Mouse (Mus musculus) heart, postnatal 0 days (tissue): ENCODE results near the gene Ms4a4d. TPM values are rescaled to one million over a fixed set of nuclear protein-coding genes. Genes with fewer than 3 reads are reported as not detected.
"Not testable (repeated sequence)": the region's sequence is repeated elsewhere in the genome, so short reads cannot be mapped to it uniquely, and the experiment has no call there.

Source experiments
- ATAC-seq: fragments of 200-750 bp; cut with Nextera tagmentation; 2 replicates; pipeline ENCODE4 v1.8.0; 2017; ENCODE audit warnings: low read depth, moderate number of reproducible peaks, moderate library complexity; ENCODE audit not compliant: insufficient read depth
- DNase-seq: peaks from one replicate; pipeline ENCODE4 v3.0.0-alpha.2; 2016; ENCODE audit warnings: low spot score
- H3K27ac ChIP-seq: fragments of 300-500 bp; sonication (generic); 2 replicates; pipeline ENCODE4 v1.5.1; 2014; ENCODE audit warnings: low read depth, mild to moderate bottlenecking
- H3K27me3 ChIP-seq: fragments of 300-500 bp; sonication (generic); 2 replicates; pipeline ENCODE4 v1.6.1; 2014; ENCODE audit warnings: low read length, mixed read lengths; ENCODE audit not compliant: control insufficient read depth, insufficient read depth
- H3K36me3 ChIP-seq: fragments of 300-500 bp; sonication (generic); replicated peaks from 2 replicates; pipeline ENCODE4 v1.6.1; 2014; ENCODE audit warnings: low read length, mixed read lengths; ENCODE audit not compliant: control insufficient read depth, insufficient read depth
- H3K4me1 ChIP-seq: fragments of 300-500 bp; sonication (generic); 2 replicates; pipeline ENCODE4 v1.6.1; 2014; ENCODE audit warnings: antibody characterized with exemption; ENCODE audit not compliant: control insufficient read depth, insufficient read depth
- H3K4me2 ChIP-seq: fragments of 300-500 bp; sonication (generic); 2 replicates; pipeline ENCODE4 v1.6.1; 2014; ENCODE audit warnings: low read depth, mild to moderate bottlenecking, low read length, moderate library complexity
- H3K4me3 ChIP-seq: fragments of 300-500 bp; sonication (generic); 2 replicates; pipeline ENCODE4 v1.5.1; 2014; ENCODE audit warnings: low read depth, low read length
- H3K9ac ChIP-seq: fragments of 300-500 bp; sonication (generic); replicated peaks from 2 replicates; pipeline ENCODE4 v1.6.1; 2014; ENCODE audit warnings: low read depth, low read length, mixed read lengths
- H3K9me3 ChIP-seq: fragments of 300-500 bp; sonication (generic); replicated peaks from 2 replicates; pipeline ENCODE4 v1.6.1; 2016; ENCODE audit warnings: low read length; ENCODE audit not compliant: control insufficient read depth
- CTCF ChIP-seq: IDR thresholded peaks from 2 replicates; pipeline ENCODE4 v1.5.1; 2016; ENCODE audit warnings: antibody characterized with exemption, control low read depth, low read depth
- EP300 ChIP-seq: IDR thresholded peaks from 2 replicates; pipeline ENCODE4 v1.6.1; 2016; ENCODE audit warnings: antibody characterized with exemption, low read depth
- WGBS: fragments of 180-500 bp; shearing (Covaris S2); extraction: QIAGEN DNeasy Blood & Tissue Kit; methylation state at CpG from one replicate; pipeline ENCODE4 v1.1.7; 2014; 5-methylcytosine and 5-hydroxymethylcytosine counted together
- polyA plus RNA-seq: library from polyadenylated mRNA; unstranded; fragments of >200 nt; fragmentation: Nextera tagmentation; extraction: Ambion mirVana; gene quantifications from 2 replicates; pipeline ENCODE4 v1.2.1, GENCODE M21; 2015
- total RNA-seq: library from RNA; depleted of rRNA; stranded (reverse); fragments of >200 nt; gene quantifications from 2 replicates; pipeline ENCODE4 v1.2.3, GENCODE M21; 2014; ENCODE audit warnings: low replicate concordance

Ms4a4d gene
- total and polyA plus RNA-seq, 2 experiments from 2014 or later, result 1.1 to 2.8 TPM

DNA sequence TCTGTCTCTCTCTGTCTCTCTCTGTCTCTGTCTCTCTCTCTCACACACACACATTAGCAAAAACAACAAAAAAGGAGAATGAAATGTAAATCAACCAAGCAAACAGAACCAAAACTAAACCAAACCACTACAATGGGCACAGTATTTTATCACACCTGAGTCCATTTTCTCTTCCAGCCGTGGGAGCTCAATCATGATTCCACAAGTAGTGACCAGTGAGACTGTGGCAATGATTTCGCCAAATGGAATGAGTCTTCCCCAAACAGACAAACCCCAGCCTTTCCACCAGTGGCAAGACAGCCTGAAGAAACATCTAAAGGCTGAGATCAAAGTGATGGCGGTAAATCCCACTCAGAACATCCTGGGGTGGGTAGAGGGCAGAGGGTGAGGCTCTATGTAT is 16.5 kb upstream of the Ms4a4d start:
- WGBS, result 75% methylated on average over 3 of the region's 3 CpGs
- H3K4me1 ChIP-seq, result no peaks in the 10 kb centered on the region
- no peaks in the 10 kb centered on the region for H3K9me3 ChIP-seq
- no peak overlapping the region for H3K4me2 ChIP-seq
- no peak overlapping the region for H3K27ac ChIP-seq
- TF ChIP-seq CTCF (no peak), EP300 (no peak)
- H3K36me3 ChIP-seq, result no peaks in the 10 kb centered on the region
- H3K9ac ChIP-seq, result no peak overlapping the region
- H3K27me3 ChIP-seq, result no peaks in the 10 kb centered on the region
- no peak overlapping the region for H3K4me3 ChIP-seq
- DNase-seq (no peak), ATAC-seq (no peak)

GRCm38 (mm10) chr19:11533421-11533820 is 3.2 kb upstream of the Ms4a4d start:
- 83% methylated on average over 1 of the region's 1 CpGs for WGBS
- H3K4me3 ChIP-seq, result no peak overlapping the region
- H3K4me1 ChIP-seq, result no peaks in the 10 kb centered on the region
- H3K27ac ChIP-seq, result no peak overlapping the region
- H3K27me3 ChIP-seq, result no peaks in the 10 kb centered on the region
- DNase-seq (no peak), ATAC-seq (no peak)
- TF ChIP-seq CTCF (no peak), EP300 (no peak)
- H3K4me2 ChIP-seq, result no peak overlapping the region
- H3K9me3 ChIP-seq, result no peaks in the 10 kb centered on the region
- no peaks in the 10 kb centered on the region for H3K36me3 ChIP-seq
- H3K9ac ChIP-seq, result no peak overlapping the region

GRCm38 (mm10) chr19:11533888-11534445 is 2.6 kb upstream of the Ms4a4d start:
- 28% methylated on average over 2 of the region's 2 CpGs for WGBS
- H3K4me2 ChIP-seq, result no peak overlapping the region

DNA sequence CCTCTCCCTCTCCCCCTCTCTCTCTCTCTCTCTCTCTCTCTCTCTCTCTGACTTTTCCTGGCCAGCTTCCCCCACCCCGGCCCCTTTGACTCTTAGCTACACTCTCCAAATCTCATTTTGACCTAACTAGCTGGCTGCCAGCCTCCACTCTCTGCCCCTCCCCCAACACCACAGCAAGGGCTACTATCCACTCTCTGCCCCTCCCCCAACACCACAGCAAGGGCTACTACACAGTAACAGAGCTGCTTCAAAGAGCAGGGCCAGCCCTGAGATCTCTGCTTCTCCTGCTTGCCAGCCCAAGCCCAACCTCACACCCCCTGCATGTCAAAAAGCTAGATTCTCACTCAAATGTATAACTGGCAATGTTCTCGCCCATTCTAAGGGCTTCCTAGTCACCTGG is 735 bp downstream of the Ms4a4d start:
- no peaks in the 10 kb centered on the region for H3K27me3 ChIP-seq
- no peak overlapping the region for H3K4me2 ChIP-seq
- DNase-seq (no peak), ATAC-seq (no peak)
- TF ChIP-seq EP300 (no peak), CTCF (no peak)
- no peak overlapping the region for H3K27ac ChIP-seq
- H3K4me3 ChIP-seq, result no peak overlapping the region
- H3K9me3 ChIP-seq, result no peaks in the 10 kb centered on the region
- 30% methylated on average over 2 of the region's 2 CpGs for WGBS
- H3K36me3 ChIP-seq, result no peaks in the 10 kb centered on the region
- H3K4me1 ChIP-seq, result no peaks in the 10 kb centered on the region
- no peak overlapping the region for H3K9ac ChIP-seq

More at GRCm38 (mm10) chr19:11533888-11534445, 2.6 kb upstream of the Ms4a4d start:
- DNase-seq (no peak), ATAC-seq (no peak)
- TF ChIP-seq CTCF, result no peak
- TF ChIP-seq EP300, result no peak
- no peak overlapping the region for H3K9ac ChIP-seq
- no peaks in the 10 kb centered on the region for H3K4me1 ChIP-seq
- H3K9me3 ChIP-seq, result no peaks in the 10 kb centered on the region
- H3K4me3 ChIP-seq, result no peak overlapping the region
- H3K36me3 ChIP-seq, result no peaks in the 10 kb centered on the region
- H3K27me3 ChIP-seq, result no peaks in the 10 kb centered on the region
- H3K27ac ChIP-seq, result no peak overlapping the region

- H3K9me3 ChIP-seq, ATAC-seq, H3K4me3 ChIP-seq, H3K36me3 ChIP-seq, H3K9ac ChIP-seq, H3K27me3 ChIP-seq, H3K4me1 ChIP-seq, H3K4me2 ChIP-seq, DNase-seq, H3K27ac ChIP-seq: not testable (repeated sequence)
- WGBS, result 75% methylated on average over 1 of the region's 1 CpGs
Measured at GRCm38 (mm10) chr19:11540166-11540821, 3.7 kb downstream of the Ms4a4d start.

DNA sequence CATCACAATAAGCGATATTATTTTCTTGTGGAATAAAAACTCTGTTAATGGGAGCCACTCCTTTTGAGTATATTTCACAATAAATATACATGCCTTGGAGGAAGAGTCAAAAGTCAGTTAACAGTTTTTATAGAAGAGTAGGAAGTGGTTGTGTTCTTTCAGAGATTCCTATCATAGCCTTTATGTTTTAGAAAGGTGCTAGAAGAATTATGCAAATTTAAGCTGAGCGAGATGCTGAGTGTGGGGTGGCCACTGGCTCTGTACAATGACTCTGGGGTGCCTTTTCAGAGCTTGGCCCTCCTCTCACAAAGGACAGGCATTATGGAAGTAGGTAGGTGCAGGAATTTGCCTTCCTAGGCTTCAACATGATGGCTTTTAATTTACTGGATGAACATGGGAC is 7.8 kb downstream of the Ms4a4d start:
- not testable (repeated sequence) for H3K27ac ChIP-seq, H3K4me2 ChIP-seq, H3K9ac ChIP-seq, H3K4me1 ChIP-seq, H3K27me3 ChIP-seq, H3K4me3 ChIP-seq, ATAC-seq, H3K9me3 ChIP-seq, H3K36me3 ChIP-seq, DNase-seq
- WGBS, result 68% methylated on average over 2 of the region's 2 CpGs
